Mouse (Mus musculus) gastrocnemius, postnatal 36 days (tissue): ENCODE data around the gene Exoc7. TPM values are rescaled to one million over a fixed set of nuclear protein-coding genes. Genes with fewer than 3 reads are reported as not detected.

Experiments
- DNase-seq, 2 experiments: peaks; one replicate each; pipeline ENCODE4 v3.0.0; 2022
- intact Hi-C: fragments of 180-260 bp; cut with DNase I; formaldehyde crosslinking; loops from one replicate; pipeline ENCODE4 v1.15.1; 2025
- long read RNA-seq, 2 experiments: library from polyadenylated mRNA; stranded (forward); transcript quantifications; one replicate each; pipeline ENCODE4 v2.0.0; 2021
- total RNA-seq, 2 experiments: library from RNA; stranded (reverse); gene quantifications; 2 replicates each; pipeline ENCODE4 v1.2.3; 2021

Exoc7 gene
- total RNA-seq = 10 to 100 TPM; 85.9 to 94.8 TPM
- long read RNA-seq, experiment 1, transcript Exoc7-201 (20 exons, 3,337 nt) = major isoform, 30 of 58 reads
- long read RNA-seq, experiment 1, partial matches to known transcripts = 4 of 58 reads
- long read RNA-seq, experiment 1, other reads (novel, unspliced or antisense) = 18 of 58 reads
- long read RNA-seq, experiment 2, transcript Exoc7-203 (19 exons, 3,298 nt) = minor isoform, 10 of 68 reads
- long read RNA-seq, experiment 2, transcript Exoc7-201 (20 exons, 3,337 nt) = major isoform, 27 of 68 reads
- long read RNA-seq, experiment 2, transcript Exoc7-202 (18 exons, 3,205 nt) = minor isoform, 7 of 68 reads
- long read RNA-seq, experiment 2, partial matches to known transcripts = 8 of 68 reads
- long read RNA-seq, experiment 2, other reads (novel, unspliced or antisense) = 16 of 68 reads

GRCm38 (mm10) chr11:116307019-116307725, at the start of gene Exoc7:
Gene Exoc7, minus strand, starts transcription at chr11:116307233.
- intact Hi-C loops = no loop called here
- DNase-seq = no peak

- DNase-seq = no peak
- intact Hi-C loops = no loop called here
These were observed 47.5 kb upstream of the Exoc7 start for GRCm38 (mm10) chr11:116354521-116354920.

- intact Hi-C loops = no loop called here
These were observed 46.5 kb upstream of the Exoc7 start for GRCm38 (mm10) chr11:116353535-116353934.

GRCm38 (mm10) chr11:116351294-116351693, 44.3 kb upstream of the Exoc7 start:
- DNase-seq = no peak
- intact Hi-C loops = no loop called here

More at GRCm38 (mm10) chr11:116353535-116353934, 46.5 kb upstream of the Exoc7 start:
- DNase-seq = no peak

GRCm38 (mm10) chr11:116347955-116348354, 40.9 kb upstream of the Exoc7 start:
- peak; percentile 28 to 39 for DNase-seq
- intact Hi-C loops = no loop called here

- no peak for DNase-seq
- intact Hi-C loops = no loop called here
These were observed 40.0 kb upstream of the Exoc7 start for GRCm38 (mm10) chr11:116347012-116347411.

GRCm38 (mm10) chr11:116342069-116342791, 35.2 kb upstream of the Exoc7 start:
- no peak for DNase-seq
- intact Hi-C loops = no loop called here

- no peak for DNase-seq
- intact Hi-C loops = no loop called here
These were observed 30.5 kb upstream of the Exoc7 start for GRCm38 (mm10) chr11:116337531-116337930.

GRCm38 (mm10) chr11:116337000-116337399, 30.0 kb upstream of the Exoc7 start:
- DNase-seq = no peak
- intact Hi-C loops = no loop called here

- intact Hi-C loops = no loop called here
- no peak for DNase-seq
These were observed 29.4 kb upstream of the Exoc7 start for GRCm38 (mm10) chr11:116336393-116336792.

GRCm38 (mm10) chr11:116335244-116336036, 28.4 kb upstream of the Exoc7 start, which contains the start of gene Foxj1:
Gene Foxj1, minus strand, starts transcription at chr11:116335399.
- DNase-seq = peak; percentile 88 to 97
- intact Hi-C loops = no loop called here

GRCm38 (mm10) chr11:116334417-116334782, 27.4 kb upstream of the Exoc7 start:
- DNase-seq = no peak
- intact Hi-C loops = no loop called here

- DNase-seq = no peak
- intact Hi-C loops = no loop called here
These were observed 26.7 kb upstream of the Exoc7 start for GRCm38 (mm10) chr11:116333526-116334416.

- intact Hi-C loops = no loop called here
- DNase-seq = no peak
These were observed 25.9 kb upstream of the Exoc7 start for GRCm38 (mm10) chr11:116332983-116333270.

GRCm38 (mm10) chr11:116332232-116332982, 25.4 kb upstream of the Exoc7 start:
- intact Hi-C loops = no loop called here

GRCm38 (mm10) chr11:116330211-116330518, 23.1 kb upstream of the Exoc7 start:
- intact Hi-C loops = no loop called here
- no peak for DNase-seq

More at GRCm38 (mm10) chr11:116332232-116332982, 25.4 kb upstream of the Exoc7 start:
- no peak for DNase-seq

GRCm38 (mm10) chr11:116329314-116330210, 22.5 kb upstream of the Exoc7 start:
- intact Hi-C loops = no loop called here
- no peak for DNase-seq
